Mouse (Mus musculus): ENCODE results near the gene Asb6.

Gene Asb6

GRCm38 (mm10) chr2:30796382-30796781 is 33.8 kb downstream of the Asb6 start:
- peak; percentile 73 to 76 for DNase-seq (ENCODE audit: low spot score in 2 of 2)

- no peak for DNase-seq (ENCODE audit: low spot score in 2 of 2)
Measured at GRCm38 (mm10) chr2:30795889-30796275, 34.3 kb downstream of the Asb6 start.

GRCm38 (mm10) chr2:30795271-30795888 is 34.8 kb downstream of the Asb6 start:
- no peak for DNase-seq (ENCODE audit: low spot score in 2 of 2)

GRCm38 (mm10) chr2:30794179-30795108 is 35.7 kb downstream of the Asb6 start:
- DNase-seq (ENCODE audit: low spot score in 2 of 2) = peak; percentile 83 to 86

- no peak for DNase-seq (ENCODE audit: low spot score in 2 of 2)
Measured at GRCm38 (mm10) chr2:30792061-30792460, 38.1 kb downstream of the Asb6 start.

- no peak for DNase-seq (ENCODE audit: low spot score in 2 of 2)
Measured at GRCm38 (mm10) chr2:30787466-30787865, 42.7 kb downstream of the Asb6 start.

GRCm38 (mm10) chr2:30784078-30784994 is 45.8 kb downstream of the Asb6 start:
- no peak for DNase-seq (ENCODE audit: low spot score in 2 of 2)

GRCm38 (mm10) chr2:30783346-30783745 is 46.8 kb downstream of the Asb6 start:
- no peak for DNase-seq (ENCODE audit: low spot score in 2 of 2)

- no peak for DNase-seq (ENCODE audit: low spot score in 2 of 2)
Measured at GRCm38 (mm10) chr2:30782312-30783290, 47.5 kb downstream of the Asb6 start.

GRCm38 (mm10) chr2:30779241-30779640 is 50.9 kb downstream of the Asb6 start:
- DNase-seq (ENCODE audit: low spot score in 2 of 2) = no peak

GRCm38 (mm10) chr2:30778235-30778634 is 51.9 kb downstream of the Asb6 start:
- DNase-seq (ENCODE audit: low spot score in 2 of 2) = no peak

- DNase-seq (ENCODE audit: low spot score in 2 of 2) = no peak
Measured at GRCm38 (mm10) chr2:30777266-30777665, 52.9 kb downstream of the Asb6 start.

GRCm38 (mm10) chr2:30775955-30776354 is 54.2 kb downstream of the Asb6 start:
- no peak for DNase-seq (ENCODE audit: low spot score in 2 of 2)

- no peak for DNase-seq (ENCODE audit: low spot score in 2 of 2)
Measured at GRCm38 (mm10) chr2:30773313-30774005, 56.7 kb downstream of the Asb6 start.

Measured in spleen, postnatal 36 days (tissue).